Mouse (Mus musculus): ENCODE measurements around the gene Gal3st1. TPM values are rescaled to one million over a fixed set of nuclear protein-coding genes. Genes with fewer than 3 reads are reported as not detected.

Gene Gal3st1
- total and polyA plus RNA-seq, 2 experiments from 2014 or later, result 0.14 TPM; not detected in 1

DNA sequence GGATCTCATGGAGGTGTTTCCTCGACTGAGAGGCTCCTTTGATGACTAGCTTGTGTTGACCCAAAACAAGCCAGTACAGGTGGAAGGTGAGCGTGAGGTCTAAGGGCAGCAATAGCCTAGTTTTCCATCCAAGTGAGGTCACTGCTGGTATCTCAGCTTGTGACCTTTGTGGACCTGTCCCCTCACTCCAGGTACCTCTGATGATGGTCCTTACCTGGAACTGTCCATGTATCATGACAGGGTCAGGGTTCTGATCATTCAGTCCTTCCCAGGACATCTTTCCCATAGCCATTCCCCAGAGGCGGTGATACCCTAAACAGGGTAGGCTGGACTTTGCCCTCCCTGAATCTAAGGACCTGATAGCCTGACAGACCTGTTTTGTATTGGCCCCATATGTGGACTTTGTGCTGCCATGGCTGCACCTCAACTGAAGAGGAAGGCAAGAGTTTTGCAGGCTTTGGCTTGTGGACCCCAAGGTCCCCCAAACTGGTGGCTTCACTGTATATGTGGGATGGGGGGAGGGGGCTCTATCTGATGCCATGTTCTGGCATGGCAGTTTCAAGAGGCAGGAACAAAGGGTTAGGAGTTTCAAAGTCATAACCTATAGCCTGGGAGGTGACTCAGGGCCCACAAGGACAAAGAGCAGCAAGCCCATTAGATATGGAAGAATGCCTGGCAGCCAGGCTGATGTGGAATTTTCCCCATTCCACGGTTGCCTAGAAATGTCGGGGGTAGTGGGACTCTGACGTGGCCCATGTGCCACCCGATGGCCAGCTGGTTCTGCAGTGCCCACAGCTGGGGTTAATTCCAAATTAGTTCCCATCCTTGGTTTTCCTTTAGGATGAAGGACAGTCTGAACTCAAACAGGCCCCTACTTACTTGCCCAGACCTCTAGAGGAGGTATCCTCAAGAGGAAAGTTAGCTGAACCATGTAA, 894 bp upstream of the Gal3st1 start:
- H3K4me2 ChIP-seq (ENCODE audit: low read depth, low read length), result no peak overlapping the region
- peaks cover 29% of the 10 kb centered on the region for H3K36me3 ChIP-seq (replicated peaks; ENCODE audit: control insufficient read depth, insufficient read depth, low read length)
- WGBS, result 52% methylated on average over 7 of the region's 7 CpGs
- H3K27me3 ChIP-seq (ENCODE audit: control insufficient read depth, insufficient read depth, low read length), result peaks cover 19% of the 10 kb centered on the region
- DNase-seq (ENCODE audit: low spot score) (no peak), ATAC-seq (ENCODE audit: insufficient read depth, low read depth) (no peak)
- H3K27ac ChIP-seq (ENCODE audit: low read depth), result no peak overlapping the region
- no peak overlapping the region for H3K4me3 ChIP-seq (ENCODE audit: low read depth, low read length)
- H3K4me1 ChIP-seq (ENCODE audit: control insufficient read depth, insufficient read depth), result 0 out of 2 replicates have a peak, but pooled peaks cover 4% of the 10 kb centered on the region
- H3K9me3 ChIP-seq (replicated peaks; ENCODE audit: control insufficient read depth, low read length), result no peaks in the 10 kb centered on the region
- no peak for TF ChIP-seq EP300 (IDR thresholded peaks at IDR 0.05; ENCODE audit: low read depth)
- TF ChIP-seq CTCF (IDR thresholded peaks at IDR 0.05; ENCODE audit: low read depth), result no peak
- H3K9ac ChIP-seq (replicated peaks; ENCODE audit: low read depth, low read length), result no peak overlapping the region

DNA sequence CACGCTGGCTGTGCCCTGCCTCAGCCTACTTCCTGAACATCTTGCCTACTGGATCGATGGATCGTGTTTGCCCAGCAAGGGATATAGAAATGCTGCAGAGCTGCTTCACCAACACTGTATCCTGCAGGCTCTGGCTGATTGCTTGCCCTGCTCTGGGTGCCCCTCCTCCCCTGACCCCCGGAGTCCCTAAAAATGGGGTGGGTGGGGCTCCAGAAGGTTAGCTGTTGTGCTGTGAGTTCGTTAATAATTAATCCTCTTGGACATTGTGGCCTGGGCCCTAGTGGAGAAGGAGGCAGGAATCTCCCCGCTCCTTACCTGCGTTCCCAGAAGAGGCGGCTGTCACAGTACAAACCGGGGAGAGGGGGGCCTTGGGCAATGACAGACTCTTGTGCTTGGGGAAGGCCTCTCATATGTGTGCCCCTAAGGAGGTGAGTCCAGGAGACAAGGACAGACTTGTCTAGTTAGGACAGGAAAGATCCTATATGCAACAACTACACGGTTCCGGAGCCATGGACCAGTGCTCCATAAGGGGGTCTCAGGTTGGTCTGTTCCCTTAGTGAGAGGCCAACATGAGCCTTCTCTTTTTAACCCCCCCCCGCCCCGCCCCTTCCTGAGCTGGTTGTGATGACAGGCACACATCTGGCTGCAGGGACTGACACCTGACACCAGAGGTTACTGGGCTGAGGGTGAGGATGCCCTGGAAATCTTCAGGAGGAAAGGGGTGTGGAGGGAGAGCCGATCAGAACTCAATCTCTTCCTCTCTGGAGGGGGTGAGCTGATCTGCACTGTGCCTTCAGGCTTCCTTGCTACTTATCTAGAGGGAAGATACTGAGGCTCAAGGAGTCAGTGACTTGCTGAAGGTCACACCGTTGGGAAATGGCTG, 668 bp downstream of the Gal3st1 start:
- no peak overlapping the region; the same call in 1 of the 2 replicates for H3K9ac ChIP-seq (replicated peaks; ENCODE audit: low read depth, low read length)
- ATAC-seq (ENCODE audit: insufficient read depth, low read depth), result no peak
- peak overlapping the region; percentile 37 for H3K4me3 ChIP-seq (ENCODE audit: low read depth, low read length)
- H3K9me3 ChIP-seq (replicated peaks; ENCODE audit: control insufficient read depth, low read length), result no peaks in the 10 kb centered on the region
- DNase-seq (ENCODE audit: low spot score), result no peak
- WGBS, result 10% methylated on average over 15 of the region's 15 CpGs
- H3K4me2 ChIP-seq (ENCODE audit: low read depth, low read length), result peak overlapping the region; percentile 62
- H3K4me1 ChIP-seq (ENCODE audit: control insufficient read depth, insufficient read depth), result 0 out of 2 replicates have a peak, but pooled peaks cover 4% of the 10 kb centered on the region
- peaks cover 19% of the 10 kb centered on the region for H3K27me3 ChIP-seq (ENCODE audit: control insufficient read depth, insufficient read depth, low read length)
- TF ChIP-seq EP300 (IDR thresholded peaks at IDR 0.05; ENCODE audit: low read depth), result no peak
- no peak for TF ChIP-seq CTCF (IDR thresholded peaks at IDR 0.05; ENCODE audit: low read depth)
- peaks cover 13% of the 10 kb centered on the region for H3K36me3 ChIP-seq (replicated peaks; ENCODE audit: control insufficient read depth, insufficient read depth, low read length)
- H3K27ac ChIP-seq (ENCODE audit: low read depth), result no peak overlapping the region

DNA sequence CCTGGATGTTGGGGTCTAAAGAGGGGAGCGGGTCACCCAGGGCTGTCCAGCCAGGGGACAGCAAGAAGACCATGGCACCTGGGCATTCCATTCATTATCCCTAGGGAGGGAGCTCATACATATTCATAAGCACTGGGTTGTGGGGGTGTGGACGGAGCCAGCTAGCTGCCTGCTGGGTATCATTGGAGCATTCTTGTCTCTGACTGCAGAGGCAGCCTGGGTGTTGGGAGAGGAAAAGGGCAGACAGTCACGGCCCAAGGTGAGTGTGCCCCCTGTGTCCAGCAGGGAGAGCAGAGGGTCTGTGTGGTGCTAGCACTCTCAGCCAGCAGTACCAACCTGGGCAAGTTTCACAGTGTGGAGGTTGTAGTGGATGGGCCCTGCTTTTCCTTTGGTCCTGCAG, 6.3 kb downstream of the Gal3st1 start:
- Histone ChIP-seq H3K27me3 (ENCODE audit: control insufficient read depth, insufficient read depth, low read length) (no peaks in the 10 kb centered on the region), H3K4me2 (ENCODE audit: low read depth, low read length) (no peak overlapping the region), H3K36me3 (replicated peaks; ENCODE audit: control insufficient read depth, insufficient read depth, low read length) (no peaks in the 10 kb centered on the region), H3K9me3 (replicated peaks; ENCODE audit: control insufficient read depth, low read length) (no peaks in the 10 kb centered on the region), H3K9ac (replicated peaks; ENCODE audit: low read depth, low read length) (no peak overlapping the region), H3K4me3 (ENCODE audit: low read depth, low read length) (no peak overlapping the region), H3K27ac (ENCODE audit: low read depth) (no peak overlapping the region), H3K4me1 (ENCODE audit: control insufficient read depth, insufficient read depth) (no peaks in the 10 kb centered on the region)
- no peak for TF ChIP-seq EP300 (IDR thresholded peaks at IDR 0.05; ENCODE audit: low read depth)
- no peak for TF ChIP-seq CTCF (IDR thresholded peaks at IDR 0.05; ENCODE audit: low read depth)
- ATAC-seq (ENCODE audit: insufficient read depth, low read depth) (no peak), DNase-seq (ENCODE audit: low spot score) (no peak)
- 59% methylated on average over 3 of the region's 3 CpGs for WGBS

DNA sequence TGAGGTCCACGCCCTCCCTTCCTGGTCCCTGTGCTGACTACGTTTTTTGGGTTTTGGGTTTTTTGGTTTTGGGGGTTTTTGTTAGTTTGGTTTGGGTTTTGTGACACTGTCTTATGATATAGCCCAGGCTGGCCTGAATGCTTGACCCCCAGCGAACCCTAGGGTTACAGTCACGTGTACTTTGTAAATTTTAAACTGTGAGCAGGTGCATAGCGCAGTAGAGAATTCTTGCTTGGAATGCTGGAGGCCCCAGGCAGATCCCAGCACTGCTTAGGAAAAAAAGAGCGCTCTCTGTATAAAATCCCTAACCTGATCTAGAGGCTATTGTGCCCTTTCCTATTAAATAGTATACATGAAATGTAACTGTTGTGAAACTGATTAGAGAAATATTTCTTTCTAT, 9.7 kb downstream of the Gal3st1 start:
- H3K4me1 ChIP-seq (ENCODE audit: control insufficient read depth, insufficient read depth), result peaks cover 3% of the 10 kb centered on the region
- ATAC-seq (ENCODE audit: insufficient read depth, low read depth) (no peak), DNase-seq (ENCODE audit: low spot score) (no peak)
- H3K9me3 ChIP-seq (replicated peaks; ENCODE audit: control insufficient read depth, low read length), result no peaks in the 10 kb centered on the region
- peaks cover 14% of the 10 kb centered on the region for H3K27me3 ChIP-seq (ENCODE audit: control insufficient read depth, insufficient read depth, low read length)
- no peak overlapping the region for H3K4me2 ChIP-seq (ENCODE audit: low read depth, low read length)
- H3K27ac ChIP-seq (ENCODE audit: low read depth), result no peak overlapping the region
- 69% methylated on average over 6 of the region's 6 CpGs for WGBS
- TF ChIP-seq CTCF (IDR thresholded peaks at IDR 0.05; ENCODE audit: low read depth), result no peak
- no peak for TF ChIP-seq EP300 (IDR thresholded peaks at IDR 0.05; ENCODE audit: low read depth)
- no peak overlapping the region for H3K4me3 ChIP-seq (ENCODE audit: low read depth, low read length)
- no peak overlapping the region for H3K9ac ChIP-seq (replicated peaks; ENCODE audit: low read depth, low read length)
- H3K36me3 ChIP-seq (replicated peaks; ENCODE audit: control insufficient read depth, insufficient read depth, low read length), result no peaks in the 10 kb centered on the region

DNA sequence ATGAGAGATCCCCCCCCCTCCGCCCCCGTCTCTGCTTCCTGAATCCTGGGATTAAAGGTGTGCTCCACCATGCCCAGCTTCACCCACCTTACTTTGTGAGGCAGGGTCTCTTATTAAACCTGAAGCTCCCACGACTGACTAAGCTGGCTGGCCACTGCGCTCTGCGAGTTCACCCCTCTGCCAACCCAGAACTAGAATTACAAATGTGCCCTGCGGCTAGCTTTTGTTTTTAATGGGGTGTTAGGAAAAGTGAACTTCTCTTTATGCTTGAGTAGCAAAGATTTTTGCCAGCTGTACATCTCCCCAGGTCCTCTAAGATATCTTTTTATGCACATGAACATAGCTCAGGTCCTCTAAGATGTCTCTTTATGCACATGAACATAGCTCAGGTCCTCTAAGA, 10.5 kb downstream of the Gal3st1 start:
- H3K9ac ChIP-seq (replicated peaks; ENCODE audit: low read depth, low read length), result no peak overlapping the region
- no peak overlapping the region for H3K4me3 ChIP-seq (ENCODE audit: low read depth, low read length)
- no peaks in the 10 kb centered on the region for H3K36me3 ChIP-seq (replicated peaks; ENCODE audit: control insufficient read depth, insufficient read depth, low read length)
- TF ChIP-seq EP300 (IDR thresholded peaks at IDR 0.05; ENCODE audit: low read depth) (no peak), CTCF (IDR thresholded peaks at IDR 0.05; ENCODE audit: low read depth) (no peak)
- peaks cover 10% of the 10 kb centered on the region for H3K4me1 ChIP-seq (ENCODE audit: control insufficient read depth, insufficient read depth)
- WGBS, result 80% methylated on average over 6 of the region's 6 CpGs
- H3K27me3 ChIP-seq (ENCODE audit: control insufficient read depth, insufficient read depth, low read length), result peaks cover 22% of the 10 kb centered on the region
- no peak for ATAC-seq (ENCODE audit: insufficient read depth, low read depth)
- H3K4me2 ChIP-seq (ENCODE audit: low read depth, low read length), result no peak overlapping the region
- H3K9me3 ChIP-seq (replicated peaks; ENCODE audit: control insufficient read depth, low read length), result no peaks in the 10 kb centered on the region
- no peak overlapping the region for H3K27ac ChIP-seq (ENCODE audit: low read depth)
- DNase-seq (ENCODE audit: low spot score), result no peak
